Mouse (Mus musculus): ENCODE measurements around the gene Celf1. TPM values are rescaled to one million over a fixed set of nuclear protein-coding genes. Genes with fewer than 3 reads are reported as not detected.
"Not testable (repeated sequence)": the region's sequence is repeated elsewhere in the genome, so short reads cannot be mapped to it uniquely, and the experiment has no call there.

The Celf1 gene
- total RNA-seq, 1 experiment from 2014 or later = 96.8 TPM

DNA sequence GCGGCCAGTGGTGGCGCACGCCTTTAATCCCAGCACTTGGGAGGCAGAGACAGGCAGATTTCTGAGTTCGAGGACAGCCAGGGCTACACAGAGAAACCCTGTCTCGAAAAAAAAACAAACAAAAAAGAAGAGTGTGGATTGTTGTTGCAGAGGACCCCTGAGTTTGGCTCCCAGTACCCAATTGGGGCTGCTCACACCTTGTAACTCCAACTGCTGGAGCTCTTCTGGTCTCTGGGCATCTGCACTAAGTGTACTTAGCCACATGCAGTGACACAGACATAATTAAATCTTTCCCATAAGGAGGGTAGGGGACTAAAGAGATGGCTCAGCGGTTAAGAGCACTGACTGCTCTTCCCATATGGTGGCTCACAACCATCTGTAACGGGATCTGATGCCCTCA lies 82.1 kb downstream of the Celf1 start:
- DNase-seq = not testable (repeated sequence)

DNA sequence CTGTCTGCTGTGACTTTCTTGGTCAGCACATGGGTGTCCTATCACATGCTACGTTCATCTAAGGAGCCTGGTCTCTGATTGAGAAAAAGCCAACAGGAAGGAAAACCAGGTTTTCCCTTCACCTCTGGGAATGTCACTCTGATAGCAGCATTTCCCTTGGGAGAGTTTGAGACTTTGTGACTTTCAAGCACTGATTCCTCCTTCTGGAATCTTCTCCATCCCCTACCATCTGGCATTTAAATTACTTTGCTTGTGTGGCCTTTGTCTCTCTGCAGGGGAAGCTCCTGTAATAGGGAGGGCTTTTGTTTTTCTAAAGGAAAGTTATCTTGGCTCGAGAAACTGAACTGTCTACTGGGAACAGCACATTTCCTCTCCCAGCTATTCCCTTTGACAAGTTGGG lies 82.9 kb downstream of the Celf1 start:
- DNase-seq = no peak

DNA sequence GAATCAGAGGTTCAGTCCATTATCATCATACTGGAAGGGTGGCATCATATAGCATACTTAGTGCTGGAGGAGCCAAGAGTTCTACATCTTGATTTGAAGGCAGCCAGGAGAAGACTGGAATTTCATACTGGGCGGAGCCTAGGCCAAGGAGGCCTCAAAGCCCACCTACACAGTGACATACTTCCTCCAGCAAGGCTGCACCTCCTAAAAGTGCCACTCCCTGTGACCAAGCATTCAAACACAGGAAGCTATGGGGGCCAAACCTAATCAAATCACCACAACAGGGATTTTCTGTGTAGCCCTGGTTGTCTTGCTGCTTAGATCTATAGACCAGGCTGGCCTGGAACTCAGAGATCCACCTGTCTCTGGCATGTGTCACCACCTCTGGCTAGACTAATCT lies 83.8 kb downstream of the Celf1 start:
- DNase-seq = no peak

- no peak for DNase-seq
Measured at GRCm38 (mm10) chr2:91025081-91025516, 84.9 kb downstream of the Celf1 start.

DNA sequence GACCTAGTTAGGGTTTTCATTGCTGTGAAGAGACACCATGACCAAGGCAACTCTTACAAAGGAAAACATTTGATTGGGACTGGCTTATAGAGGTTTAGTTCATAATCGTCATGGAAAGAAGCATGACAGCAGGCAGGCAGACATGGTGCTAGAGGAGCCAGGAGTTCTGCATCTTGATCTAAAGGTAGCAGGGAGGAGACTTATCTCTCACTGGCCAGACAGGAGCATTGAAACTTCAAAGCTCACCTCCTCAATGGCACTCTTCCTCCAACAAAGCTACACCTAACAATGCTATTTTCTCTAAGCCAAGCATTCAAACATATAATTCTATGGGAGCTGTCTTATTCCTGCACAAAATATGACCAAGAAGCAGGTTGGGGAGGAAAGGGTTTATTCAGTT lies 86.3 kb downstream of the Celf1 start:
- DNase-seq = no peak

DNA sequence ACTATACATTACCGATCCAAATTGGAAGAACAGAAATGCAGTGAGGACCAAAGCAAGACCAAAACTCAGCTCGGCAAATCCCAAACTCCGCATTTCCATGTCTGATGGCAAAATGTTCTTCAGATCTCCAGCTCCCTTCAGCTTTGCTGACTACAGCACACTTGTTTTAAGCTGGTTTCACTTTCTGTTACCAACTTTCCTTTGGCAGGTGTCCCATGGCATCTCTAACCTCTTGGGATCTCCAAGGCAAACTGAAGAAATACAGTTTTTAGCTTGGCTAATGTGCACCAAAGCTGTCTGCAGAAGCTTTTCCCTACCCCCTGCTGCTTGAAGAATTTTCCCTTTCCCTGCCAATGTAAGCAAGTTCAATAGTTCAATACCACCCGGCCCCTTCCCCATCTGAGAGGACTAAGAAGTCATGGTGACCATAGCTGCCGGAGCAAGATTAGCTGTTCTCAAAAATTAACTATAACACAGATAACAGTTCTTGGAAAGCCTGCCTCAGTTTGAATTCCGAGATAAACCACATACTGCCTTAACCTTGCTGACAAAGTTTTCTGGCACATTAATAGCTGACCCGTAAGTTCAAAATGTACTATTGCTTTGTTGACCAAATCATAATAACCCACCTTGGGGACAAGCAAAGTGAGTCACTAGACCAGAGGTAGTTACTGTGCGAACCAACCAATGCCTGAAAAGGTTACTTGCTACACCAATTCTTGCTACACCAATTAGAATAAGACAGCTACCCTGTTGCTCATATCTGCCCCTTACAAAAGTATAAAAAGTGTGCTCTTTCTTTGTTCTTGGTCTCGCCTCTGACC lies 87.4 kb downstream of the Celf1 start:
- no peak for DNase-seq

GRCm38 (mm10) chr2:91031216-91031615 lies 91.0 kb downstream of the Celf1 start:
- no peak for DNase-seq

DNA sequence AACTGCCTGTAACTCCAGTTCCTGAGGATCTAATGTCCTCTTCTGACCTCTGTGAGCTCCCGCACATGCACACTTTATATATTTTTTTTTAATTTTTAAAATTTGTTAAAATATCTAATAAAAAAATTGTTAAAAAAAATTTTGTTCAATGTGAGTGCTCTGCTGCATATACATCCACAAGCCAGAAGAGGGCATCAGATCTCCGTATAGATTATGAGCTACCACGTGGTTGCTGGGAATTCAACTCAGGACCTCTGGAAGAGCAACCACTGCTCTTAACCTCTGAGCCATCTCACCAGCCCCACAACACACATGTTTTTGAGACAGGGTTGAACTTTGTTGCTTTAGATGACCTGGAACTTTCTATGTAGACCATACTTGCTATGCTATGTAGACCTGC lies 92.8 kb downstream of the Celf1 start:
- DNase-seq = no peak

GRCm38 (mm10) chr2:91035385-91035784 lies 95.2 kb downstream of the Celf1 start, which contains the start of gene Rapsn:
TSS of gene Rapsn (plus strand) at chr2:91035620.
- peak; percentile 58 for DNase-seq

GRCm38 (mm10) chr2:91041786-91042185 lies 101.6 kb downstream of the Celf1 start:
- no peak for DNase-seq

- DNase-seq = no peak
Measured at GRCm38 (mm10) chr2:91042651-91043398, 102.6 kb downstream of the Celf1 start.

GRCm38 (mm10) chr2:91044727-91045126 lies 104.5 kb downstream of the Celf1 start:
- DNase-seq = no peak

DNA sequence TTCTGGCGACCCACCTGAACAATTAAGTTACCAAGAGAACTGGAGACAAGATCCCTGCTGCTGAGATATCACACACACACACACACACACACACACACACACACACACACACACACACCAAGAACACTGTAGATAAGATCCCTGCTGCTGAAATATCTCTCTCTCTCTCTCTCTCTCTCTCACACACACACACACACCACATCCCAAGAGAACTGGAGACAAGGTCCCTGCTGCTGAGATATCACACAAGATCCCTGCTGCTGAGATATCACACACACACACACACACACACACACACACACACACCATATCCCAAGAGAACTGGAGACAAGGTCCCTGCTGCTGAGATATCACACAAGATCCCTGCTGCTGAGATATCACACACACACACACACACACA lies 105.6 kb downstream of the Celf1 start:
- DNase-seq = not testable (repeated sequence)

DNA sequence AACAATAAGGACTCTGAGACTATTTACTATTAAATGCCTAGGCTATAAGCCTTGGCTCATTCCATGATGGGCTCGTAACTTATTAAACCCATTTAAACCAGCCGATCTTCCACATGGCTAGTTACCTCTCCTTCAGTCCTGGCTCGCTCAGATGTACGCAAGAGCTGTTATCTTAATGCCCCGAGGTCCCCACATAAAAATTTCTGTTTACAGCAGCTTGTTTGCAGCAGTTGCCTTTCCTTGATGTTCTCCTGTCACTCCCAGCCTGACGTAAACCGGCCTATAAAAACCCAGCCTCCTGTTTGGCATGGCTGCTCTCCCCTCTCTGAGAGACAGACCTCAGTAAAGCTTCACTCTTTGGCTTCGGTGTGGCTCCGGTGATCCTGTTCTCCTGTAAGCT lies 107.2 kb downstream of the Celf1 start:
- DNase-seq = no peak

- no peak for DNase-seq
Measured at GRCm38 (mm10) chr2:91051917-91052316, 111.7 kb downstream of the Celf1 start.

DNA sequence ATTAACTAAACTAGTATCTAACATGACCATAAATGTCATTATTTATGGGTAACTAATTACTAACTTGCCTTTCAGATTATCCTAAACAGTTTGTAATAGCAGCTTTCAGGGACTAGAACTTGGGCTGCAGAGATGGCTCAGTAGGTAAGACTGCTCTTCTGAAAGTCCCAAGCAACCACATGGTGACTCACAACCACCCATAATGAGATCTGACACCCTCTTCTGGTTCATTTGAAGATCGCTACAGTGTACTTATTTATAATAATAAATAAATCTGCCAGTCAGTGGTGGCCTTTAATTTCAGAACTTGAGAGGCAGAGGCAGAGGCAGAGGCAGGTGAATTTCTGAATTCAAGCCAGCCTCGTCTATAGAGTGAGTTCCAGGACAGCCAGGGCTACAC lies 112.6 kb downstream of the Celf1 start:
- DNase-seq = no peak

DNA sequence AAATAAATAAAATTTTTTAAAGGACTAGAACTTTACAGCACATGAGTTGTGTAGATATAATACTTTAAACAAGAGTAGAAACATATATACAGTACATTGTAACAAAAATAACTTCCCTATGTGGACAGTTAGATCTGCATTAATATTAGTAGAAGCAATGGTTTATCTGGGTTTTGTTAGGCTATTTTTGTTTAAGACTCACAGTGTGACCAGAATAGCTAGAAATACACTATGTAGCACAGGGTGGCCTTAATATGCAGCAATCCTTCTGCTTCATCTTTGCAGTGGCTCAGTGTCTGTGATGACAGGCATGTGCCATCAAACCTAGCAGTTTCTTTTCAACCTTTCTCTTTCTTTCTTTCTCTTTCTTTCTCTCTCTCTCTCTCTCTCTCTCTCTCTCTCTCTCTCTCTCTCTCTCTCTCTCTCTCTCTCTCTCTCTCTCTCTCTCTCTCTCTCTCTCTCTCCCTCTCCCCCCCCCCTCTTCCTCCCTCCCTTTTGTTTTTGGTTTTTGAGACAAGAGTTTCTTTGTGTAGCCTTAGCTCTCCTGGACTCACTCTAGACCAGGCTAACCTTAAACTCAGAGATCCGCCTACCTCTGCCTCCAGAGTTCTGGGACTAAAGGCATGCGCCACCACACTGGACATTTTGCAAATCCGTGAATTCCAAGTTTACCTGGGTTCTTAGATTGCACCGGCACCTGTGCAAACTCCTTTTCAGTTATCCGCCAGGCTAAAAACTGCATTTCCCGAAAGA lies 113.2 kb downstream of the Celf1 start:
- no peak for DNase-seq

- DNase-seq = peak; percentile 98
Measured at GRCm38 (mm10) chr2:91053934-91054382, 113.8 kb downstream of the Celf1 start, which contains the start of gene Psmc3. TSS of gene Psmc3 (plus strand) at chr2:91054009.

- DNase-seq = no peak
Measured at GRCm38 (mm10) chr2:91058435-91058834, 118.3 kb downstream of the Celf1 start.

DNA sequence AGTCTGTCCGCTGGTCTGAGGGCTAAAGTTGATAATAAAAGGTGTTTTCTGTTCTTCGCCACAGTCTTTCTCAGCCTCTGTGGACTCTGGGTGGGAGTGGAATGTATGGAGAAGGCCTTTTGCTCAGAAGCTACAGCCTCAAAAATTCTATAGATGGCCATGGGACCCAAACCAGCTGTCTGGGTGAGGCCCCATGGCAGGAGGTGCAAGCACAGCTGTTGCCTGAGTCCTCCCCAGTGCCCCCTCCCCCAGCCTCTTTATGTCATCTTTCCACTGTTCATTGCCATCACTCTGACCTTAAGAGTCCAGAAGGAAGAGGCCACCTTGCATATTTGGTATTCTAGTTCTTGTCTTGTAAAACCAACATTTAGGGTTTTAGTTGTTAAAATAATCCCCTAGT lies 119.2 kb downstream of the Celf1 start:
- DNase-seq = no peak

DNA sequence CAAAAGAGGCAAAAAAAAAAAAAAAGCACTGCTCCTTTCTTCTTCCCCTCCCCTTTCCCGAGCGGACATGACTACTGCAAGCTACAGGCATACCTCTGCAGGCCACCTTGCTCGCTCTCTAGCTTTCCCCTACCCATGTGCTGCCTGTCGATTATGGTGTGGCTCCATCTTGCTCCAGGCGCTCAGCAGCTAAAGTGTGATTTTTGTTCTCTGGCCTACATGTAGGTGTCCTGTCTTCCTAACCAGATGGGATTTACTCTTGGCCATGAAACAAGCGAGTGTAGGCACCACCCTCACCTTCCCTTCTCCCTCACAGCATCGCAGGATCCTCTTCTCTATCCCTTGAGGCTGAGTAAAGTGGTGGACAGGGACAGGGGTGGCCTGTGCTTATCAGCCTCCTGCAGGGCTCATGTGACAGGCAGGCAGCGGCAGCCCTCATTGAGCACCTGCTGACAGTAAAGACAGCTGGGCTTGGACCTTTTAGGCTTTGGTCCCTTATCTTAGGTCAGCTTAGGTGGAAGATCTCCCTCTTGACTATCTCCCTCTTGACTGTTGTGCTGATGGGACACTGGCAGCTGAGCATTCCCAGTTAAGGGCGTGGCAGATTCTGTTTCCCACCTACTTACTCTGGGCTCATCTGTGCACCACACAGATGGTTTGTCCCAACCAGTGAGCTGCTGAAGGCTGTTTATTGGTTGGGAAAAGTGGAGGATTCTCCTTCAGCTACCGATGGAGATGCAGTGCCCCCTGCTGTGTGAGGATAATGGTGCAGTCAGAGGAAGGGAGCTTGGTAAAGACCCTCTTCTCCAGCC lies 120.6 kb downstream of the Celf1 start:
- peak; percentile 39 for DNase-seq

All from adrenal gland, postnatal 25 days (tissue).